Mouse (Mus musculus) neural tube, embryonic 14.5 days (tissue): Measurements from ENCODE around the gene Armc2. TPM values are rescaled to one million over a fixed set of nuclear protein-coding genes. Genes with fewer than 3 reads are reported as not detected.
"Not testable (repeated sequence)": the region's sequence is repeated elsewhere in the genome, so short reads cannot be mapped to it uniquely, and the experiment has no call there.

Experiments used
- ATAC-seq: fragments of 200-750 bp; cut with Nextera tagmentation; 2 replicates; pipeline ENCODE4 v1.8.0; 2017; ENCODE audit warnings: low read depth, mild to moderate bottlenecking, moderate TSS enrichment, moderate library complexity
- H3K27ac ChIP-seq: fragments of 300-500 bp; sonication (generic); 2 replicates; pipeline ENCODE4 v1.5.1; 2014; ENCODE audit warnings: low read depth, mild to moderate bottlenecking, control low read depth, low read length, moderate library complexity, mixed read lengths
- H3K27me3 ChIP-seq: fragments of 300-500 bp; sonication (generic); 2 replicates; pipeline ENCODE4 v1.6.1; 2014; ENCODE audit warnings: low read length; ENCODE audit not compliant: control insufficient read depth, insufficient read depth
- H3K36me3 ChIP-seq: fragments of 300-500 bp; sonication (generic); 2 replicates; pipeline ENCODE4 v1.6.1; 2014; ENCODE audit warnings: low read length, mixed read lengths; ENCODE audit not compliant: control insufficient read depth, insufficient read depth
- H3K4me1 ChIP-seq: fragments of 300-500 bp; sonication (generic); 2 replicates; pipeline ENCODE4 v1.6.1; 2014; ENCODE audit warnings: low read length; ENCODE audit not compliant: control insufficient read depth, insufficient read depth
- H3K4me2 ChIP-seq: fragments of 300-500 bp; sonication (generic); 2 replicates; pipeline ENCODE4 v1.6.1; 2014; ENCODE audit warnings: mild to moderate bottlenecking, low read depth, low read length, control low read depth
- H3K4me3 ChIP-seq: fragments of 300-500 bp; sonication (generic); 2 replicates; pipeline ENCODE4 v1.5.1; 2014; ENCODE audit warnings: low read depth, low read length, control low read depth, mixed read lengths
- H3K9ac ChIP-seq: fragments of 300-500 bp; sonication (generic); replicated peaks from 2 replicates; pipeline ENCODE4 v1.6.1; 2014; ENCODE audit warnings: low read depth, mild to moderate bottlenecking, control low read depth, low read length, mixed read lengths
- H3K9me3 ChIP-seq: fragments of 300-500 bp; sonication (generic); 2 replicates; pipeline ENCODE4 v1.6.1; 2016; ENCODE audit warnings: low read length; ENCODE audit not compliant: control insufficient read depth
- WGBS: fragments of 180-500 bp; shearing (Covaris S2); extraction: QIAGEN DNeasy Blood & Tissue Kit; methylation state at CpG from one replicate; pipeline ENCODE4 v1.1.7; 2014; 5-methylcytosine and 5-hydroxymethylcytosine counted together
- polyA plus RNA-seq: library from polyadenylated mRNA; unstranded; fragments of >200 nt; fragmentation: Nextera tagmentation; extraction: Ambion mirVana; gene quantifications from 2 replicates; pipeline ENCODE4 v1.2.1, GENCODE M21; 2014

Gene Armc2
- polyA plus RNA-seq, 1 experiment from 2014 or later, result 13.1 TPM

DNA sequence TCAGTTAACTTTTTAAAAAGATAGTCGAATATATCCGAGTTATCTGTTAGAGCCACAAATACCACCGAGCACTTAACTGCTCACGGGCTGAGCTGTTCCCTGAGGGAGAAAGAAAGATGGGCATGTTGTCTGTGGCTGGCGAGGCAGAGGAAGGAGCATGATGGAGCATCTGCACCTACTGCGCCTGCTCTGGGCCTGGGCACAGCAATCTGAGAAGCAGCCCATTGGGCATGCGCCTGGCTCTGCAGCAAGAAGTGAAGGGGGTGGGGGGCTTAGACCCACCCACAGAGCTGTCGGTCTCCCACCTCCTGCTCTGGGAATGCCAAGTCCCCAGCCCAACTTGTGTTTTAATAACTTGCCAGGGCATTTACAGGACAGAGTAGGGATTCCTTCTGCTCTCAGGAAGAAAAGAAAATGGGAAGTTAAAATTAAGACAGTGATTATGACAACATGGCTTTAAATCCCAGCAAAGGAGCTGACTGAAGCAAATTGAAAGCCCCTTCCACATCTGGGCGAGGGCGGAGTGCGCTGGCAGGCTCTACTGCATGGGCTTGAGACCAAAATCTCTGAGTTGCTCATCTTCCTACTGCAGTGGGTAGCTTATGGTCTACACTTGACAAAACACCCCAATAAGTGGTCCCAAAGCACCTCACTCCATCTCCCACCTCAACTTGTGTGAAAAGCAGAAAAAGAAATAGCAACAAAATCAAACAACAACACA lies 50.2 kb downstream of the Armc2 start:
- Histone ChIP-seq H3K36me3 (no peaks in the 10 kb centered on the region), H3K4me3 (no peak overlapping the region), H3K9me3 (no peaks in the 10 kb centered on the region), H3K9ac (no peak overlapping the region), H3K27me3 (no peaks in the 10 kb centered on the region), H3K4me1 (no peaks in the 10 kb centered on the region), H3K4me2 (no peak overlapping the region), H3K27ac (no peak overlapping the region)
- WGBS, result 82% methylated on average over 11 of the region's 11 CpGs
- no peak for ATAC-seq

DNA sequence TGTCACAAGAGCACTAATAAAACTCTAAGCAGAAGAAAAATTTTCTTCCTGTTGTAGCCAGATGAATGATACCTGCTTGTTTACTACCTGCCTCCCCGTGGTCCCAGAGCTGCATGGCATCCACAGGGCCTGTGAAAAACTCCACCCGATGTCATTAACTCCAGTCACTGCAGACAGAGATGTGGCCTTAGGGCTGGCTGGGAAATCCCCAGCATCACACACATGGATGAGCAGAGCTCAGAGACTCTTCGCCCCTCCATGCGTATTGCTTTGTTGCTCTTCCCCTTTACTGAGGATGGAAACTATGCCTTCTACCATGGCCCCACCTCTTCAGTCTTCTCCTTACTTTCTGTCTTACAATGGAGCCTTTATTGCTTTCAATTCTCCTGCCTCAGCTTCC lies 55.5 kb downstream of the Armc2 start:
- no peak overlapping the region for H3K4me2 ChIP-seq
- ATAC-seq, result no peak; the same call in 1 of the 2 replicates

DNA sequence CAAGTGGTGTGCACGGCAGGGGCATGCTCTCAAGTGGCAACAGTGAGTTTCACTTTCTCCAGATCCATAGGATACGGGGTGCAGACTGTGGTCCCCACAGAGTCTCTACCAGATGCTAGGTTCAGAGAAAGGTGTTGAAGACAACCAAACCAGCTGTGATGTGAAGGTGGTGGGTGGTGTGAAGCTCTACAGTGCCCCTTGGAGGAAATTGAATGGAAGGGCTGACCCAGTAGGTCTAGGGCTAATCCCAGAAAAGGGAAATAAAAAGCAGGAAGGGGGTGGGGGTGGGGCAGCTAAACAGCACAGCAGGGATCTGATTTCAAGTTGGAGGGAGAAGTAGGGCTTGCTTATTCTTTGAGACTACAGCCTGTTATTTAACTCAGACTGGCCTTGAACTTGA lies 58.4 kb downstream of the Armc2 start:
- Histone ChIP-seq H3K36me3 (no peaks in the 10 kb centered on the region), H3K4me2 (no peak overlapping the region), H3K9ac (no peak overlapping the region), H3K9me3 (no peaks in the 10 kb centered on the region), H3K27ac (no peak overlapping the region), H3K27me3 (no peaks in the 10 kb centered on the region), H3K4me1 (no peaks in the 10 kb centered on the region), H3K4me3 (no peak overlapping the region)
- ATAC-seq, result no peak
- WGBS, result 84% methylated on average over 2 of the region's 2 CpGs

More for the DNA sequence above, 55.5 kb downstream of the Armc2 start:
- WGBS, result 44% methylated on average over 4 of the region's 4 CpGs
- Histone ChIP-seq H3K27ac (no peak overlapping the region), H3K4me1 (no peaks in the 10 kb centered on the region), H3K27me3 (no peaks in the 10 kb centered on the region), H3K36me3 (no peaks in the 10 kb centered on the region), H3K9me3 (no peaks in the 10 kb centered on the region), H3K4me3 (no peak overlapping the region), H3K9ac (no peak overlapping the region)

DNA sequence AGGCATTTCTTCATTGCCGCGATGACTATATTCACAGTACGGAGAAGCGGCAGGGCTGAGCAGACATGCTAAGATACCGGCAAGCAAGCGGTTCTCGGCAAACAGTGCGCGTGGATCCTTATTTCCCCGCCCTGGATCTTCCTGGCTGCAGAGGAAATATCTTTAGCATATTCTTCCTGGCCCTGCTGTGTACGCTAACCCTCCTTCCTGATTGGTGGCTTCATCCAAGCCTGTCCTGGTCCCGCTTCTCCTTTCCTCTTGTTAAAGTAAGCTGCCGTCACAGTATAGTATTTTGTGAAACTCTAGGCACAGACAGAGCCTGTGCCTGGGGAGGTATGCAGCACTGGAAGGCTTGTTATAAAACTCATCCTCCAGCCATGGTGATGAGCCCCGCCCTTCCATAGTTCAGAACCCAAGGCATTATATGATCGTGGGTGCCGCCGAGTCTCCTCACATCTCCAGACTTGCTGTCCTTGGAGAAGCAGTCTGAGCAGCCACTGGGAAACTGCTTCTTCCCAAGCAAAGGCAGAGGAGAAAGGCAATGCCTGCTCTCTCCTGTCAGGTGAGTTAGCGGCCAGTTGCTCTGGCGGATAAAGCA lies 59.5 kb downstream of the Armc2 start:
- Histone ChIP-seq H3K4me1 (no peaks in the 10 kb centered on the region), H3K9me3 (no peaks in the 10 kb centered on the region), H3K27me3 (no peaks in the 10 kb centered on the region), H3K9ac (no peak overlapping the region), H3K36me3 (no peaks in the 10 kb centered on the region), H3K4me3 (no peak overlapping the region), H3K4me2 (no peak overlapping the region), H3K27ac (no peak overlapping the region)
- 90% methylated on average over 19 of the region's 19 CpGs for WGBS
- ATAC-seq, result no peak

DNA sequence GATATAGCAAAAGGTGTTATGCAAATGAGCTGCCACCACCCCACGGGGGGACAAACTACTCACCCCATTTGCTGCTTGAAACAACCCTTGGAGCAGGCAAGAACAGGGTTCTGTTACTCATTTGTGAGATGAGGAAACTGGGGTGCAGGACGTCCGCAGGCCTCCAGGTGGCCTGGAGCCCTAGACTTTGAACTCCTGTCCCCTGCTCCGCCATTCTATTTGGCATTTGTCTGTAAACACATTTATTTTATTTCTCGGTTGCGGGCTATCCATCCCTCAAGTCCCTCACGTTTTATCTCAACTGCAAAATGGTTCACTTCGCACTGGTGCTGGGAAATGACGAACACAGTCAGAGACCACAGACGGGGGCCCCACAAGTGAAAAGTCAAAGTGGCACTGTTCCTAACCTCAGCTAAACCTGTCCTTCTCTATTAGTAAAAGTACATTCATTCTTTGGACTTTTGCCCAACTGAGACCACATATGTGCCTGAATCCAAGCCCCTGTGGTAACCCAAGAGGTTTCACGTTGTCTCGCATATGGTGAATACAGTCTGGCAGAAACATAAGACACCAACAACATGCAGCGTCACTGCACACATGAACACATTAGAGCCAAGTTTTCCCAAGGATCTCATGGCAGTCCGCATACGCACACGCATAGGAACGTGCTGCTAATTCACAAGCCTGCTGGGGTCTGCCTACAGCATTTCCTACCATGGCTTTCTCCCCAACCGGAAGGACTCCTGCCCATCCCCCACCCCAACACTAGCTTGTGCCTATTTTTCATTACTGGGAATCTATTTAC lies 60.6 kb downstream of the Armc2 start:
- 91% methylated on average over 18 of the region's 18 CpGs for WGBS
- H3K4me2 ChIP-seq, result no peak overlapping the region

DNA sequence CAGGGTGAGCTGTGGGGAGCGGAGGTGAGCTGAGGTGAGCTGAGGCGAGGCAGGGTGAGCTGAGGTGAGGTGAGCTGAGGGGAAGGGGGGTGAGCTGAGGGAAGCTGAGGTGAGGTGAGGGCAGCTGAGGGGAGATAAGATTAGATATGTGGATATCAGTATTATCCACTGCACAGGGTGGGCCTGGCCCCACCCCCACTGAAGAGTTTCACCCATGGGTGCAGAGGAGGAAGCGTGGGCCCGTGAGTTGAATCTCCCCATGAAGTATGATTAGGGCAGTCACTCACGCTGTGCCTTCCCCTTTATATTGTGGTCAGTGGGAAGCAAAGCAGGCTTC lies 64.7 kb downstream of the Armc2 start:
- no peak overlapping the region for H3K9ac ChIP-seq
- H3K4me2 ChIP-seq, result no peak overlapping the region
- no peaks in the 10 kb centered on the region for H3K4me1 ChIP-seq
- H3K36me3 ChIP-seq, result no peaks in the 10 kb centered on the region
- 99% methylated on average over 5 of the region's 5 CpGs for WGBS
- no peak for ATAC-seq
- no peak overlapping the region for H3K4me3 ChIP-seq
- no peak overlapping the region for H3K27ac ChIP-seq
- no peaks in the 10 kb centered on the region; the same call in 1 of the 2 replicates for H3K9me3 ChIP-seq
- H3K27me3 ChIP-seq, result no peaks in the 10 kb centered on the region

More for the DNA sequence above, 60.6 kb downstream of the Armc2 start:
- no peaks in the 10 kb centered on the region for H3K36me3 ChIP-seq
- H3K9ac ChIP-seq, result no peak overlapping the region
- no peaks in the 10 kb centered on the region for H3K9me3 ChIP-seq
- no peak for ATAC-seq
- H3K4me1 ChIP-seq, result no peaks in the 10 kb centered on the region
- no peak overlapping the region for H3K27ac ChIP-seq
- H3K27me3 ChIP-seq, result no peaks in the 10 kb centered on the region
- H3K4me3 ChIP-seq, result no peak overlapping the region

DNA sequence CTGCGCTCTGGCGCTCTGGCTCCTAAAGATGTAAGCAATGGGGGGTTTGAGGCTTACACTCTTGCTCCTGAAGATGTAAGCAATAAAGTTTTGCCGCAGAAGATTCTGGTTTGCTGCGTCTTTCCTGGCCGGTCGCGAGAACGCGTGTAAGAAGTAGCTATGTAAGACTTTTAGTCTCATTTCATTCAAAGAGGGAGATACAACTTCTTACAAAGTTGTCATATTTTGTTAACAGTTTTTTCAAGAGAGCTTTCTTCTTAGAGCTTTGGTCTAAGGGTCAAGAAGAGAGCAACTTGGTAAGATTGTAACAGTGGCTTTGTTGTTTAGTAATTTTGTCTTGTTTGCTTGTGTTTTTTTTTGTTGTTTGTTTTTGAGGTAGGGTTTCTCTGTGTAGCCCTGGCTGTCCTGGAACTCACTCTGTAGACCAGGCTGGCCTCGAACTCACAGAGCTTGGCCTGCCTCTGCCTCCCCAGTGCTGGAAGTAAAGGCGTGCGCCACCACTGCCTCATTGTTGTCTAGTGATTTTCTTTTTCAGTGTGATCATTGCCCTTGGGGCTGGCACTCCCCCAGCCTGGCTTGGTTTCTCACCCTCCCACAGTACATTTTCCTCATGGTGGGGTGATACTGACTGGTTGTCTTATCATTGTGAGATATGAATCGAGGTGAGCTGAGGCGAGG lies 65.3 kb downstream of the Armc2 start:
- Histone ChIP-seq H3K36me3 (no peaks in the 10 kb centered on the region), H3K27ac (no peak overlapping the region), H3K27me3 (no peaks in the 10 kb centered on the region), H3K4me3 (no peak overlapping the region), H3K9ac (no peak overlapping the region), H3K9me3 (no peaks in the 10 kb centered on the region; the same call in 1 of the 2 replicates), H3K4me1 (no peaks in the 10 kb centered on the region), H3K4me2 (no peak overlapping the region)
- ATAC-seq, result no peak
- WGBS, result 95% methylated on average over 14 of the region's 14 CpGs

DNA sequence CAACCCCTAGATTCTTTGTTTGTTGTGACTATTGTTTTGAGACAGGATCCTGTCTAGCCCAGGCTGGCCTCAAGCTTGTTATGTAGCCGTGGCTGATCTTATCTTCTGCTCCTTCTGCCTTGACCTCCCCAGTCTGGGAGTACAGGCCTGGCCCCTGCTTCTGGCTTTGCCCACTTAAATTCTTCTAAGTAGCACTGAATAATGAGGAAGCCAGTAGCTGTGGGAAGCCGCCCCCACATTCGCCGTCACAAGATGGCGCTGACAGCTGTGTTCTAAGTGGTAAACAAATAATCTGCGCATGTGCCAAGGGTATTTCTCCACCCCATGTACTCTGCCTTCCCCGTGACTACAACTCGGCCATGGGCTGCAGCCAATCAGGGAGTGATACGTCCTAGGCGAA lies 65.9 kb downstream of the Armc2 start:
- ATAC-seq, H3K4me2 ChIP-seq, H3K4me3 ChIP-seq, H3K9me3 ChIP-seq, H3K27ac ChIP-seq, H3K36me3 ChIP-seq, H3K4me1 ChIP-seq, H3K27me3 ChIP-seq, H3K9ac ChIP-seq: not testable (repeated sequence)
- 98% methylated on average over 6 of the region's 10 CpGs for WGBS
